Mouse (Mus musculus): ENCODE results near the gene Ybx3. TPM values are rescaled to one million over a fixed set of nuclear protein-coding genes. Genes with fewer than 3 reads are reported as not detected.

Ybx3 gene
- total and polyA plus RNA-seq, 3 experiments, result 60.1 to 267 (median 187) TPM

DNA sequence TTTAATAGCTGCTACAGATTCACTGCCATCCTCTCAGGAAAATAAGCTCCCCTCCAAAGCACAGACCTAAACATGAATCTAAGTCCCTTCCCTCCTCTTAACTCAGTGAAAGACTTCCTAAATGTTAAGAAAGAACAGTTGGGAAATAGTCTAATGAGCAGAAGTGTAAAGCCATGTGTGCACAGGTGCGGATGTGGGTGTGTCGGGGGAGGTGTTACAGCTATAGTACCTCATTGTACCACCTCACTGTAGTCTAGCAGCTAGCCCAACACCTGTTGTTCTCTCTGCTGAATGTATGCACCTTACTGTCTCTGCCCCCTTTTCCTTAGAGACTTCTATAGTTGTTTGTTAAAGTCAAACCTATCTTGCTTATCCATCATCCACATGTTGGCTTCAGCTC is 61.2 kb downstream of the Ybx3 start:
- DNase-seq, result no peak

DNA sequence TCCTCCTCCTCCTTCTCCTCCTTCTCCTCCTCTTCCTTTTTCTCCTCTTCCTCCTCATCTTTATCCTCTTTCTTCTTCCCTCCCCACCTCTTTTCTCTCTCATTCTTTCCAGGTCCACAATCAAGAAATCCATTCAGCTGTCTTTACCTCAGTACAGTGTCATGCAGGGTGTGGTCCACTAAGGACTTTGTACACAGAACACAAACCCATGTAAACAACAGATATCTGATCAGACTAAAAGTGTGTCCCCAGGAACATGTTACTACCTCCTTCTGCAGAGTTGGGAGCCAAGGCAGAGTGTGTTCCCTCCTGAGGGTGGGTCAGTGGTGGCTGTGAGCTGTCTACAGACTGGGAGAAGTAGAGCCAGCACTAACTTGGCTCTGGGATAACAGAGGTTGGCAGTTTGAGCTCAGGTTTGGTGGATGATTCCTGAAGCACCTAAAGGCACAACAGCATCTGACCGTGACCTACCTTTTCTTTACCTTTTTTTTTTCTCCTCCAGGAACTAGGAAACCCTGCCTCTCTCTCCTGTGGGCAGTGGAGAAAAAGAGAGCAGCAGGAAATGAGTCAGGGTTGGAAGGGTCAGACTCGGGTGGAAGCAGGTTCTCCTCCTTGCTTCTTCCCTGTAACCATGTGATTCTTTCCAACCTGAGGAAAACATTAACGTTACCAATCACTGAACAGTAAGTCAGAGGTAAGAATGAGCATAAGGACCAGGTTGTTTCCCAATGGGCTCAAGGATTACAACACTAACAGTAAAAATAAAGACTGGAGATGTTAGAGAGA is 66.2 kb downstream of the Ybx3 start:
- no peak for DNase-seq

- no peak for DNase-seq
These were observed 71.8 kb downstream of the Ybx3 start for GRCm38 (mm10) chr6:131316155-131317101.

Other genes starting within 250 kb of the Ybx3 start
- 1 to 10 TPM; 1.9 to 5.7 TPM for gene Klra2, start 141.1 kb downstream of the Ybx3 start, total RNA-seq (2021)
- 0.17 and 0.27 TPM in 2 replicates for gene Klra2, start 141.1 kb downstream of the Ybx3 start, polyA plus RNA-seq (2012; rRNA removed)
- 1 to 10 TPM; 8.1 to 9.2 TPM for gene Magohb, start 95.2 kb downstream of the Ybx3 start, total RNA-seq (2021)
- gene Magohb, start 95.2 kb downstream of the Ybx3 start, polyA plus RNA-seq (2012; rRNA removed), result not detected in 2 replicates
- under 1 TPM; 0.12 to 0.52 TPM for gene Styk1, start 34.9 kb downstream of the Ybx3 start, total RNA-seq (2021)
- 0.17 TPM in 1 of 2 replicates, not detected in the other for gene Styk1, start 34.9 kb downstream of the Ybx3 start, polyA plus RNA-seq (2012; rRNA removed)
- gene 5430401F13Rik, start 97.9 kb upstream of the Ybx3 start, total RNA-seq (2021), result not detected
- gene 5430401F13Rik, start 97.9 kb upstream of the Ybx3 start, polyA plus RNA-seq (2012; rRNA removed), result not detected in 2 replicates
- not detected for gene Gm6619, start 97.9 kb upstream of the Ybx3 start, total RNA-seq (2021)
- not detected in 2 replicates for gene Gm6619, start 97.9 kb upstream of the Ybx3 start, polyA plus RNA-seq (2012; rRNA removed)
- not detected for gene Tas2r130, start 242.4 kb upstream of the Ybx3 start, total RNA-seq (2021)
- gene Tas2r130, start 242.4 kb upstream of the Ybx3 start, polyA plus RNA-seq (2012; rRNA removed), result not detected in 2 replicates